Mouse (Mus musculus) erythroblast, adult 5-6 weeks (primary cell): ENCODE measurements around the gene Rubcn. TPM values are rescaled to one million over a fixed set of nuclear protein-coding genes. Genes with fewer than 3 reads are reported as not detected.
"Not testable (repeated sequence)": the region's sequence is repeated elsewhere in the genome, so short reads cannot be mapped to it uniquely, and the experiment has no call there.

Source experiments
- ATAC-seq: replicated peaks from 2 replicates; pipeline ENCODE4 v1.8.0; 2016; ENCODE audit warnings: moderate number of reproducible peaks, mild to moderate bottlenecking, moderate TSS enrichment, inconsistent platforms; ENCODE audit not compliant: poor library complexity, low FRiP score, severe bottlenecking
- total RNA-seq, 2 experiments: library from RNA; stranded (forward) in 1 of 2; stranded (reverse) in 1 of 2; fragments of 150-400 nt in 1 of 2; fragments of 200-764, 138-1000 nt in 1 of 2; gene quantifications; 2 replicates each; pipeline versions ENCODE4 v1.2.3 to v1.2.4; 2015 to 2017; ENCODE audit warnings: low replicate concordance in 2 of 2

The Rubcn gene
- total RNA-seq (2015; ENCODE audit: low replicate concordance) (2.9 and 7.7 TPM in 2 replicates), total RNA-seq (2017; ENCODE audit: low replicate concordance) (2.5 and 5.3 TPM in 2 replicates)

DNA sequence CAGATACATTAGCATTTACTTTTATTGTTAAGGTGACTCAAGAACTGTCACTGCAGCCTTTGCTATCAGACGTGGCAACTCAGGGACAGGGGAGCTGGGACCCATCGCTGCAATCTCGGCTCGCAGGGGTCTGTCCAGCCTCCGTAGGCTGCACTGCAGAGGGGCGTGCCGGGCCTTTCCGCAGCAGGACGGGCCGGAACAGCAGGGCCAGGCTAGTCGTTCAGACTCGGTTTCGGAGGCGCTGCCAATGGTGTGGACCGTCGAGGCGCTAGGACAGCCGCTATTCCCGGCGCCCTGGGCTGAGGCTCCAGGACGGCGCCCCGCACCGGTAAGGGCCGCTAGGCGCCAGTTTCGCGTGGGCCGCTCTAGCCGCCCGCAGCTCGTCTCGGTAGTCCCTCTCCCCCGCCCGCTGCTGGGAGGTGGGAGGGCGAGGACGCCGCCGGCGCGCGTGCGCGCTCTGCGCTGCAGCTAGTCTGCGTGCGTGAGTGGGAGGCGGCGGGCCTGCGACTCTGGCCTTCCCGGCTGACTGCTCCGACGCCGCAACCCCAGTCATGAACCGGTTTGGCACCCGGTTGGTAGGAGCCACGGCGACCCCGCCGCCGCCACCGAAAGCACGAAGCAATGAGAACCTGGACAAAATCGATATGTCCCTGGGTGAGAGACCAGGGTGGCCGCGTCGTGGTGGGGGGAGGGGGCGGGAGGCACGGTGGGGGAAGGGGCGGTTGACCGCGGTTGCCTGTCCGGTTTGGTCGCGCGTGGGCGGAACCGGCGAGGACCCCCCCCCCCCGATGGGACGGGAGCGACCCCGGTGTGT, at the start of gene Rubcn, which contains the start of gene Fyttd1:
Gene Rubcn (minus strand): TSS at position 424 of the 814 bp plus-strand sequence.
Gene Fyttd1 (plus strand): TSS at position 158 of the 814 bp plus-strand sequence.
- ATAC-seq = peak; percentile 97

DNA sequence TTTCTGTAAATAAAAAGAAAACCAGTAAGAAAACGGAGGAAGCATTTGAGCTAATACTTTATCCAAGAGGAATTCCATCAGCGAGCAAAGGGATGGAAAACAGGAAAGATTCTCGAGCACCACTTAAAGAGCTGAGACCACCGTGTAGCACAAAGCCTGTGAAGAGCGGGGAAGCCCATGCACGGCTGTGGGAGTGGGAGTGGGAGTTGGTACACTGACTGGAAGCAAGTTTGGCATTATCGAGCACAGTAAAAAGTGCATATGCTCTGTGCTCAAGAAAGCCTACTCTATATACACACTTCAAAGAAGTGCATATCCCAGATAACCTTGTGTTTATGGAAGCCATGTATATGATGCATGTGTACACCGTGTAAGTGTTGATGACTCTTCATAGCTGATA, 49.5 kb upstream of the Rubcn start:
- ATAC-seq = no peak

DNA sequence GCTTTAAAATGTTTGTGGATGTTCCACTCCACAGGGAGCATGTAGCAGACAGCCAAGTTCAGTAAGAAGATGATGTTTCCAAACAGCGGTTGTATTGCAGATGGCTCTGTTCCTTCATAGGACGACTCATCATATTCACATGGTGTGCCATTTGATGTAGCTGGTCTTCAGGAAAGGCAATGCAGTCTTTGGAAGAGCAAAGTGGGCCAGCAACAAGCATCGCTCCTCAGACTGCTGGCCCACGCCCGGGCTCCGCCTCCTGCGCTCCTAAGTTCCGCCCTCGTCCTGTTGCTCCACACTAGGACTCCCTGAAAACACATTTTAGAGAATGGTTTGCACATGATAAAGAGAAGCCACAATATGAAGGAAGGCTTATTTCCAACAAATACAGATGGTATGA, 49.1 kb upstream of the Rubcn start:
- ATAC-seq = not testable (repeated sequence)

DNA sequence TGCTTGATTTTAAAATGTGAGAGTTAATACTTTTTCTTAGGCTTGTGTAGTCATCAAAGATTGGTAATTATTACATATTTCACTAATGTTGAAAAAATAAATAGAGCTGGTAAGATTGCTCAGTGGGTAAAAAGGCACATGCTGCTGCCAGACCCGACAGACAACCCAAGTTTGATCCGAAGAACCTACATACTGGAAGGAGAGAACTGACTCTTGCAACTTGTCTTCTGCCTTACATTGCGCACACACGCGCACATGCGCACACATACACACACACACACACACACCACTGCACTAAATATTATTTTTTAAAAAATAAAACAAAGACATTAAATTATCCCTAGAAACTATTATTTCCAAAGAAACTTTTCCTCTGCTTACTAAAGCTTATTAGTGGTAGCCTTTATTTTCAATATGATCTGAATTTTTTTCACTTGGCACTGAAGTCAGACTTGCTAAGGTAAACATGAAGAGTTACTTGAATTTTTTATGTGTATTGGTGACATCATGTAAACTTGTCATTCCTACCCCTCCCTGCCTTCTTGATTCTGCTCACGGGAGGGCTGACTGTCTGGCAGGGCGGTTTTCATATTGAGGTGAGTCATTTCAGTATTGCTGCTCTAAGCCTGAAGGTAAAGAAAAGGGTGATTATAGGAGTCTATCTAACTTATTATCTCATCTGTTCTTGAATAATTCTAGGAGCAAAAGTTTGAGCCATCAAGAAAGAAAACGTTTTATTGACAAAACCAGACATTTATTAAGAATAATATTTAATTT, 37.9 kb upstream of the Rubcn start:
- no peak for ATAC-seq

DNA sequence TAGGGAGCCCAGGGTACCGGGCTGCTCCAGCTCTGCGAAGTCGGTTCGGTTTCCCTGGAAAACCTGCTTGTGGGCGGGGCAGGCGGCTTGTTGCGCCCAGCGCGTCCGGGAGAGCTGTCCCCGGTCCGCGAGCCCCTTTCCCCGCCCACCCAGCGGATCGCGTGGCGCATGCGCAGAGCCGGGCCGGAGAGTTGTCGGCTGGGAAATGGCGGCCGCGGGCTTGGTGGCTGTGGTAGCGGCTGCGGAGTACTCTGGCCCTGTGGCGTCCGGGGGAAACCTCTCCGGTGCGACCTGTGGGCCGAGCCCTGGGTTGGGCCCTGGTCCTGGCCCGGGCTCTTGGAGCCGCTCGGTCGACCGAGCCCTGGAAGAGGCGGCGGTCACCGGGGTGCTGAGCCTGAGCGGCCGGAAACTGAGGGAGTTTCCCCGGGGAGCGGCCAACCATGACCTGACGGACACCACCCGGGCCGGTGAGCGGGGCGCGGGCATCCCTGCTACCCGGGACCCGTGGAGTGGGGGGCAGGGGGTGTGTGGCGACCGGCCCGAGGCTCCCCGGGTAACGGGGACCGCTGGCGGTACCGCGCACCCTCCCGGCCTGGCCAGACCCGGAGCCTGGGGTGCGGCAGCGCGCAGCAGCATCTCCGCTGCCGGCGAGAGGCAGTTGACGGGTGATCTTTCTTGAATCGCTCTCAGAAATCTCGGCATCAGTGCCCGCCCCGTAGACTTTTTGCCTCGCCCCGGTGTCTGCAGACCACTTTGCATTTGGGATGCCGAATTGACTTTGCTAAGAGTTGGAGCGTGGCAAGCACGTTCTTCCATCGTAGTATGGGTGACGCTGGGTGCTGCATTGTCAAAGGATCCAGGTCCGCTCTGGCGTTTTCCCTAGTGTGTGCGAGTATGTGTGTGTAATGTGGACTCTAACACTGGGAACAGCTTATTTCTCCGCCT, 36.6 kb upstream of the Rubcn start, which contains the start of gene Lrch3:
Gene Lrch3 (plus strand): TSS at position 164 of the 945 bp plus-strand sequence.
- peak; percentile 92 for ATAC-seq

DNA sequence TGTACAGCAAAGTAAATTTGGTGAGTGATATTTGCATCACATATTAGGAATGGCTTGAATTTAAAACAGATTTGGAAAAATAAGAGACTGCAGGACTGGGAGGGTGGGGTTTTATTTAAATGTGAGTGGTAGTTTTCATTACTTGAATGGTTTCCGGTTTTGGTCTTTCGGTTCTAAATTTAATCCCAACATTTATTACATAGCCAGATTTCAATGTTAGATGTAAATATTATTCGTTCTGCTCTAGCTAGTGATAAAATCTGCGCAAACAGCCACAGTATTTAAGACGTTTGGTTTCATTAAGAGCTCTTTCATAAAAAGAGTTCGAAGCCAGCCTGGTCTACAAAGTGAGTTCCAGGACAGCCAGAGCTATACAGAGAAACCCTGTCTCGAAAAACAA, 35.6 kb upstream of the Rubcn start:
- no peak for ATAC-seq

DNA sequence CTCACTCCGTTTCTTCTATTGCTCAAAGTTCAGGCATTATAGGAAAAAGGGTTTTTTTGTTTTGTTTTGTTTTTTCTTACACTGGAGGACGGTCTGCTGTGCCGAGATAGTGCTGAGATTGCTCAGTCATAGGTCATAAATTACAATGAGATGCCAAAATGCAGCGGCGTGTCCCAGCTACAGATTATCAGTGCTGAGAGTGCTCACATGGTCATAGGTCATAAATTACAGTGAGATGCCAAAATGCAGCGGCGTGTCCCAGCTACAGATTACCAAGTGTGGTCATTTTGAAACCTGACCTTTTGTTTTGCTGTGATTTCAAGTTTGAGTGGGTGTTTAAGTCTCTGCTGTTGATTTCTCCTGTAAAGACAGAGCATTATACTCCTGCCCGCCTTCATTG, 29.2 kb upstream of the Rubcn start:
- no peak for ATAC-seq

DNA sequence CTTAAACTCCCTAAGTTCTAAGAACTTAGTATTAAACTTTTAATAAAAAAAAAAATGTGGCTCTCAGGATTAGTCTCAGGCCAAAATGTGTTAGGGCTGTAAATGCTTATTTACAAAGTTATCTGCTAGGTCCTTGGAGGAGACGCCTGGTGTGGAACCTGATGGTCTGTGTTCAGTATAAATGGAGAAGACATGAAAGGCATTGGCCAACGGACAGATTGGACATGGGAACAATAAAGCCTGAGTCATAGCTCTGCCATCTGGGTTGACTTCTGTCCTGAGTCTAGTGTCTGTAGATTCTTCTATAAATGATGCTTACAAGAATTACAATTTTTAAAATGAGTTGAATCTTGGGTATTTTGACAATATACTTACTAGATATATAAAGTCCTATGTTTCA, 28.6 kb upstream of the Rubcn start:
- no peak for ATAC-seq

DNA sequence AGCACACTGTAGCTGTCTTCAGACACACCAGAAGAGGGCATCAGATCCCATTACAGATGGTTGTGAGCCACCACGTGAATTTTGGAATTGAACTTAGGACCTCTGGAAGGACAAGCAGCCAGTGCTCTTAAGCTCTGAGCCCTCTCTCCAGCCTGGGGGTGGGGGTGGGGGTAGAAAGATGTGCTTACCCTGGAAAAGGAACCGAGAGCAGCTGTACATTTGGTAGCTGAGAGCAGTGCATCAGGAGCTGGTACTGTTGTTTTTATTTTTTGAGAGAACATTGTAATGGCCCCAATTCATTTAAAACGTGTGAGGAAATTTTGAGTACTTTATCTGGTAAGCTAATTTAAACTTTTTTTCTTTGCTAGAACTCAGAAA, 24.5 kb upstream of the Rubcn start:
- ATAC-seq = no peak

DNA sequence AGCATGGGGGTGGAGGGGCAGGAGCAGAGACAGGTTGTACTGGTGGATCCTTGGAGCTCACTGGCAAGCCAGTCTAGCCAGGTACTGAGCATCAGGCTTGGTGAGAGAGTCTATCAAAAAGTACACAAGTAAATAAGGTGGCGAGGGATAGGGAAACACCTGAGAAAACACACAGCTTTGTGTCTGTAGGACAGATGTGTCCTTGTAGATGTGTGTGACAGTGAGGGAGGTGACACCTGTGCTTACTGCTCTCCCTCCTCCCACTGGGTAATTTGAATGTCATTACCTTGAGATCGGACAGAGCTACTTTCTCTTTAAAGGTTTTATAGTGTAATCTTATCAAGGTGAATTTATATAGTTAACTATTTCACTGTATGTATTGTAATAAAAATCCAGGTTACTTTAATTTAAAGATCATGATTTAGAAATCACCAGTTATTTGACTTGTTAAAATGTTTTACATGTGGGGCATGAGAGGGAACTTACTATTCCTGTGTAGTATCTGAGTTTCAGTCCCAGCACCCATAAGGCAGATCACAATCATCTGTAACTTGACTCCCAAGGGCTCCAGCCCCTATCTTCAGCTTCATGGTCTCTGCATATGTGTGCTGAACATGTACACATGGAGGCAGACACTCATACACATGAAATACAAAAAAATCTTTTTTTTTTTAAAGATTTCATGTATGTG, 23.9 kb upstream of the Rubcn start:
- no peak for ATAC-seq

DNA sequence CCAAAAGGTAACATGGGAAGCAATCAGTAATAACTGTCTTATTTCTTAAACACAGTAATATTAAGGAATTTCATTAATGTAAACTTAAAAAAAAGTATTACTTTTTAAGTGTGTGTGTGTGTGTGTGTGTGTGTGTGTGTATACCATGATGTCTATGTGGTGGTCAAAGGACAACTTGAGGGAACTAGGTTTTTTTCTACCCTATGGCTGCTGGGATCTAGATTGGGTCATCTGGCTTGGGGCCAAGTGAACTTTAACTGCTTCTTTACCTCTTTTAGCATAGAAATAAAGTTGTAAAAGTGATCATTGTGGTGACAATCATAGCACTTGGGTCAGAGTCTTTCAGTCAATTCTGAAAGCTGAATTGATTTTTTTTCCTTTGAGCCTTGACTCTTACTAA, 18.6 kb upstream of the Rubcn start:
- no peak for ATAC-seq

DNA sequence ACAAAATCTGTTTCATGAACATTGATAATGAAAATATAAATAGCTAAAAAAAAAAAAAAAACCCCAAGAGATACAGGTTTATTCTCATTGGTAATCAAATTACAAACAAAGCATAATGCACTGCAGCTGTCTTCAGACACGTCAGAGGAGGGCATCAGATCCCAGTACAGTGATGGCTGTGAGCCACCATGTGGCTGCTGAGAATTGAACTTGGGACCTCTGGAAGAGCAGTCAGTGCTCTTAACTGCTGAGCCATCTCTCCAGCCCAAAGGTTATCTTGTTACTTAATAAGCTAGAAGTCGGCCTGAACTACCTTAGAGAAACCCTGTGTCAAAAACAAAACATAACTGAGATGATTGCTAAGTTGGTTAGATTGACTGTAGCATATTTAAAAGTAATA, 12.3 kb upstream of the Rubcn start:
- ATAC-seq = no peak

DNA sequence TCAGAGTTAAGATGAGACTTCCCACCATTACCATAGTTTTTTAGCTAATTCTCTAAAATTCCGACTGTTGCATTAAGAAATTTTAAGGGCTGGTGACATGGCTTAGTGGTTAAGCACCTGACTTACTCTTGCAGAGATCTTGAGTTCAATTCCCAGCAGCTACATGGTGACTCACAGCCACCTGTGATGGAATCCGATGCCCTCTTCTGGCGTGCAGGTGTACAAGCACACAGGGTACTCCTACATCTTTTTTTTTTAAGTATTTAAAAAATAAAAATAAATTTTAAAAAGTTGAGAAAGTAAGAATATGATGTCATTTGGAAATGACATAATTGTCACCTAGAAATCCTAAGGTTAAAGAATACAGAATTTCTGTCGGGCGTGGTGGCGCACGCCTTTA, 10.4 kb upstream of the Rubcn start:
- no peak for ATAC-seq

DNA sequence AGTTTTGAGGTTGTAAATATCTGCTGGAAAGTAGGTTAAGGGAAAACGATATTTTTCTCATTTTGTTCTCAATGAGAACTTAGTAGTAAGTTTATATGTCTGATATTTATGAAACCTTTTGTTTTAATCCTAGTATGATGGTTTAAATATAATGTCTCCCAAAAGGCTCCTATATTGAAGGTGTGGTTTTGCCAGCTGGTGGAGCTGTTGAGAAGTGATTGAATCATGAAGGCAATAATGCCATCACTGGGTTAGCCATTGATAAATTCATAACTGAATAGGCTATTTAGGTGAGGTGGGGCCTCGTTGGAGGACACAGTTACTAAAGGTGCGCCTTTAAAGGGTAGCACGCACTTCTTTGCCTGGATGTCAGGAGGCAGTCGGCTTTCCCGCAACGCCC, 4.0 kb upstream of the Rubcn start:
- no peak for ATAC-seq

DNA sequence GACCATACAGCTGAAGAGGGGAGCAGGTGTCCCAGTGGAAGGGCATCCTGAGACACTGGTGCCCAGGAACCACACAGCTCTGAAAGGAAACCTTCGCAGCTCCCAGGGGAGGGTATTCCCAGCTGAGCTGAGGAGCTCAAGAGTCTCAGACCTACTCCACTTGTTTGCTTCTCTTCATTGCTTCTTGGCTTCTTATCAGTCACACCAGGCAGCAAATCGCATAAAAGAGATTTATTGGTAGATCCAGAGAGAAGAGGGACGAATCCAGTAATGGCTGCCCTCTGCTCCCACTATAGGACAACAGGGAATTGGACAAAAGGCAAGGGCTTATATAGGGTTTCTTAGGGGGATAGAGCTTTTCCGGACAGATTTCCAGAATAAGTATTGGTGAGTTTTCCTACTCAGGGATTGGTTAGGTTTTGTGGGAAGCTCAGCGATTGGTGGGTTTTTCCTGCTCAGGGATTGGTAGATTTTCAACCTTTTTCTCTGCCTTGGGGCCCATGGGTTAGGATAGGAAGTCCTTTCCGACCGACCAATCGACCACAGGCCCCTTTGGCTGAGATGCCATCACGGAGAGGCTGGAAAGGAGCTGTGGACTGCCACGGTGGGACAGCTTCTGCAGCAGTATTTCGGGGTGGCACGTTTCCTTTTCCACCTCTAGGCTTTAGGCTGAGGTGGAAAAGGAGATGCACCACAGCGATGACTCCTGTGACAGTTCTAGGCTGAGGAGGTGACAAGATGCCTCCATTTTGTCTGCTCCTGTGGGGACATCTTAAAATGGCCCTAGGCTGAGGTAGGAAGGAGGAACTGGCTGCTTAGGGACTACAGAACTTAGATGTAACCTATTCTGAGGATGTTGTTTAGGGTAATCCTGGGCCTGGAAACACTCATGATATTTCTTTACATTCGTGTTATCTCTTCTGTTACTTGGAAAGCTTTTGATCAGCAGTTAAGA, 1.7 kb upstream of the Rubcn start:
- no peak for ATAC-seq

DNA sequence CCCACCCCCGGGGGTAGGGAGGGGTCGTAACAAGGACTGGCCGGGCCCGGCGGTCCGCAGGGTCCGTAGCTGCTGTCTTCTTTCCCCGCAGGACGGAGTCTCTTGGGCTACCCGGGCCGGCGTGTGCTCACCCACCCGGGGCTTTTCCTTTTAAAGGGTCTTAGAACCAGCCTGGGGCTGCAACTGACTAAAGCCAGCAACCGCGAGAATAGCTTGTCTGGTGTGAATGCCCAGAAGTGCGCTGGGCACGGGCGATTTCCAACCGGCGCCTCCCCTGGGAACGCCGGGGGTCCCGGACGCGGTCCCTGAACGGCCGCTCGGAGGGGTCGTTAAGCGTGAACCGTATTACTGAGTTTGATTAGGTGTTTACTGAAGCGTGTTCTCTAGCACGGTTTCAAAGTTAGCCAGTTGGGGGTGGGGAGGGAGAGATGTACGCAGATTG, 612 bp upstream of the Rubcn start:
- ATAC-seq = no peak

DNA sequence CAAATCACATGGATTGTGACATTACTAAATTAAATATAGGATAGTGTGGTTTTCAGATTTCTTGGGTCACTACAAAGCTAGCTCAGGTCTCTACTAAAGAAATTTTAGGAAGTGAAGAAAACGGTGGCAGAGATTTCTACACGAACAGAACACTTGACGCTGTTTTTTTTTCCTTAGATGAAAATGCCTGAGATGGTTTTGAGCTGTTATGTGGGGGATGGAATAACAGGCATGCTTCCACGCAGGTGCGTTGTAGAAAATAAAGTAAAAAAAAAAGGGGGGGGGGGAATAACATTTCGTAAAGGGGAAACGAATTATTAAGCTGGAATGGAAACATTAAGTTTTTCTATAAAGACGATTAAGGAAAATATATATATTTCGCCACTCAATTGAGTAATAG, 735 bp downstream of the Rubcn start:
- ATAC-seq = no peak

DNA sequence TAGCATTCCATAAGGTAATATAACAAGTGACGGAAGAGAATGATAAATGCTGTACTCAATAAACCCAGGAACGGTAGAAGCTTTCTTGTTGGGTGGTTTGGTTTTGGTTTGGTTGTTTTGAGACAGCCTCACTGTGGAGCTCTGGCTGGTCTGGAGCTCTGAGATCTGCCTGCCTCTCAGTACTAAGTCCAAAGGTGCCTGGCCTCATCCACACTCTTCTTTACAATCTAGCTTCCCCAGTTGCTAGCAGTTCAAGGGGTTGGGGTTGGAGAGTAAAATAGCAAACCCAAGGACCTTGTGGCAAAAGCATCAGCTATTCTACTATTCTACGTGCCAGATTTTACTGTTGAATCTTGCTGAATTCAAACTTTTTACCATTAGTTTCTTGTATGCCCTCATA, 1.7 kb downstream of the Rubcn start:
- no peak for ATAC-seq
